Mouse (Mus musculus) E14TG2a.4 (cell line): ENCODE data around the gene Ring1.

Experiments
- CTCF ChIP-seq: conservative IDR thresholded peaks from 2 replicates; pipeline ENCODE4 v1.5.1; 2014; ENCODE audit warnings: low read length
- POU5F1 ChIP-seq: IDR thresholded peaks from 2 replicates; pipeline ENCODE4 v1.6.1; 2014; ENCODE audit warnings: low read length, borderline replicate concordance

DNA sequence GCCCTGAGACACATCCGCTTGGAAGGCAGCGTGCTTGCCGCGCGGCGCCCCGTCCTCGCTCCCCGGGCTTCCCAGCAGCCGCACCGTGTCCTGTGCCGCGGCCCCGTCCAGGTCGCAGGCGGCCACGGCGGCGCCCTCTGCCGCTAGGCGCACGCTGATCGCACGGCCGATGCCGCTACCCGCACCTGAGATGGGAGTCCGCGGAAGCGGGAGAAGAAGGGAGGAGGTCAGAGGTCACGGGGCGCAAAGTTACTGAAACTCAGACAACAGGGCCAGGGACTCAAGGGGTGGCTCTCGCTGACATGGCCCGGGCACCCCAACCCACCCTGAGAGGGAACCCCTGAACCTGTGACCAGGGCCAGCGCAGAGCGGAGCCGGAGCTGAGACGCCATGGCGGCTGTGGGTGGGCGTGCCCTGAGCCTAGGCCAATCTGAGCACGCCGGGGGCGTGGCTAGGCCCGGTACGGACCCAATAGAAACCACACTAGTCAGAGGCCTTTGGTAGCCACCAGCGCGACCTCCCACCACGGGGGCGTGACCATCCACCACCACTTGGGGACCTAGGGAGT lies 3.3 kb upstream of the Ring1 start, which contains the start of gene H2-Ke6:
- no peak for TF ChIP-seq CTCF
- no peak for TF ChIP-seq POU5F1
